Mouse (Mus musculus) erythroblast, embryonic 14.5 days (primary cell): ENCODE data around the gene Atg7. TPM values are rescaled to one million over a fixed set of nuclear protein-coding genes. Genes with fewer than 3 reads are reported as not detected.

ENCODE experiments used
- H3K27me3 ChIP-seq: 2 replicates; pipeline ENCODE4 v1.6.1; 2012; ENCODE audit warnings: inconsistent platforms; ENCODE audit not compliant: control insufficient read depth
- H3K36me3 ChIP-seq: 2 replicates; pipeline ENCODE4 v1.6.1; 2012; ENCODE audit warnings: mild to moderate bottlenecking, inconsistent platforms; ENCODE audit not compliant: control insufficient read depth
- H3K4me1 ChIP-seq: 2 replicates; pipeline ENCODE4 v1.6.1; 2012; ENCODE audit warnings: inconsistent platforms; ENCODE audit not compliant: control insufficient read depth
- H3K4me3 ChIP-seq: replicated peaks from 2 replicates; pipeline ENCODE3; 2012; ENCODE audit warnings: moderate library complexity, mild to moderate bottlenecking, inconsistent platforms
- H3K9me3 ChIP-seq: 2 replicates; pipeline ENCODE4 v1.6.1; 2012; ENCODE audit warnings: low read length, inconsistent platforms, mixed read lengths; ENCODE audit not compliant: control insufficient read depth
- GATA1 ChIP-seq: IDR thresholded peaks from 2 replicates; pipeline ENCODE4 v1.6.1; 2012; ENCODE audit warnings: low read length, inconsistent platforms, mixed read lengths
- TAL1 ChIP-seq: IDR thresholded peaks from 3 replicates; pipeline ENCODE4 v1.6.1; 2012; ENCODE audit warnings: low read length, inconsistent platforms, mixed read lengths
- polyA plus RNA-seq: library from polyadenylated mRNA; stranded (reverse); fragments of >175 nt; gene quantifications from 2 replicates; pipeline ENCODE4 v1.2.3, GENCODE M21; 2012

Gene Atg7
- polyA plus RNA-seq, 1 experiment = 6.0 TPM

GRCm38 (mm10) chr6:114737931-114738759 lies 95.2 kb downstream of the Atg7 start:
- no peak overlapping the region for H3K4me3 ChIP-seq
- no peak for TF ChIP-seq GATA1
- TF ChIP-seq TAL1 = no peak
- H3K9me3 ChIP-seq = no peaks in the 10 kb centered on the region
- H3K36me3 ChIP-seq = peaks cover 2% of the 10 kb centered on the region
- peaks cover 2% of the 10 kb centered on the region; the same call in 1 of the 2 replicates for H3K27me3 ChIP-seq
- no peaks in the 10 kb centered on the region for H3K4me1 ChIP-seq

DNA sequence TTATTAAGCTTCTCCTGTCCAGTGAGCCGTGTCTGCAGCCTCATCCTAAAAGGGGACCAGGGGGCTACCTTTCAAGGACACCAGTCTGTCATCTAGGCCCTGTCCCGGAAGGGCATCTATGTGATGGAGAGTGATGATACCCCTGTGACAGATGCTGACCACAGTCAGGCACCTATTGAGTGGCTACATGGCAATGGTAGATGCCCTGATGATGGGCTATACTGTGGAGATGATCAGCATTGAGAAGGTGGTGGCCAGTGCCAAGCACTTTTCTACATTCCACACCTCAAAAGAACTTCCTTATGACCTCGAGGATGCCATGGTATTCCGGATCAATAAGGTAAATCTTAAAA lies 95.8 kb downstream of the Atg7 start:
- H3K36me3 ChIP-seq = peaks cover 2% of the 10 kb centered on the region
- H3K9me3 ChIP-seq = no peaks in the 10 kb centered on the region
- no peak overlapping the region for H3K4me3 ChIP-seq
- no peak for TF ChIP-seq TAL1
- TF ChIP-seq GATA1 = no peak
- H3K27me3 ChIP-seq = peaks cover 2% of the 10 kb centered on the region; the same call in 1 of the 2 replicates
- H3K4me1 ChIP-seq = no peaks in the 10 kb centered on the region

DNA sequence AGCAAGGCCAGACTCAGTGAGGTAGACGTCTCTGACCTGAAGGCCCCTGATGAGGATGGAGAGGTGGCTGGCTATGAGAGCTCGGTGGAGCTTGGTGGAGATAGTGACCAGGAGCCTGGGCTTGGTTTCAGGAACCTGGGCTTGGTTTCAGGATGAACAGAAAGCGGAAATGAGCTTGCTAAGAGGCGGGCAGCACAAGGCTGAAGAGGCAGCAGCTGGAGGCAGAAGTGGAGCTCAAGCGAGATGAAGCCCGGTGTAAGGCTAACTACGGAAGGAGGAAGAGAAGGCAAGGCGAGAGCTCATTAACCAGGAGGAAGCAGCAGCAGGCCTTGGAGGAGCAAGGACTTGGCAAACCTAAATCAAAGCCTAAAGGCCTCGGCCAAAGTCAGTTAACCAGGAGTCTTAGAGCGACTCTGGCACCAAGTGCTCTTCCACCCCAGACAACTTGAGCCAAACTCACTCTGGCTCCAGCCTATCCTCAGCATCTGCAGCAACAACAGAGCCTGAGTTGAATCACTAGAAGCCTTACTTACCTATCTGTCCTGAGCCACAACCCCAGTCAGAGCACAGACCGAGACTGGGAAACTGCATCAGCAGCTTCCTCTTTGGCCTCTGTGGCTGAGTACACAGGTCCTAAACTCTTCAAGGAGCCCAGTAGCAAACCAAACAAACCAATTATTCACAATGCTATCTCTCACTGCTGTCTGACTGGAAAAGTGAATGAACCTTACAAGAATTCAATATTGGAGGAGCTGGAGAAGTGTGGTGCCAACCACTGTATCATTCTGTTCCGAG lies 99.5 kb downstream of the Atg7 start:
- Histone ChIP-seq H3K9me3 (no peaks in the 10 kb centered on the region), H3K36me3 (peaks cover 2% of the 10 kb centered on the region)
- TF ChIP-seq TAL1 = no peak
- no peak for TF ChIP-seq GATA1

GRCm38 (mm10) chr6:114743126-114743525 lies 100.2 kb downstream of the Atg7 start:
- 0 out of 2 replicates have a peak, but pooled peaks cover 2% of the 10 kb centered on the region for H3K27me3 ChIP-seq
- peaks cover 2% of the 10 kb centered on the region for H3K36me3 ChIP-seq
- H3K9me3 ChIP-seq = no peaks in the 10 kb centered on the region
- no peak overlapping the region for H3K4me3 ChIP-seq
- TF ChIP-seq GATA1 = no peak
- no peak for TF ChIP-seq TAL1
- no peaks in the 10 kb centered on the region for H3K4me1 ChIP-seq

More for the DNA sequence above, 99.5 kb downstream of the Atg7 start:
- H3K4me1 ChIP-seq = no peaks in the 10 kb centered on the region
- H3K27me3 ChIP-seq = peaks cover 2% of the 10 kb centered on the region; the same call in 1 of the 2 replicates
- H3K4me3 ChIP-seq = no peak overlapping the region

DNA sequence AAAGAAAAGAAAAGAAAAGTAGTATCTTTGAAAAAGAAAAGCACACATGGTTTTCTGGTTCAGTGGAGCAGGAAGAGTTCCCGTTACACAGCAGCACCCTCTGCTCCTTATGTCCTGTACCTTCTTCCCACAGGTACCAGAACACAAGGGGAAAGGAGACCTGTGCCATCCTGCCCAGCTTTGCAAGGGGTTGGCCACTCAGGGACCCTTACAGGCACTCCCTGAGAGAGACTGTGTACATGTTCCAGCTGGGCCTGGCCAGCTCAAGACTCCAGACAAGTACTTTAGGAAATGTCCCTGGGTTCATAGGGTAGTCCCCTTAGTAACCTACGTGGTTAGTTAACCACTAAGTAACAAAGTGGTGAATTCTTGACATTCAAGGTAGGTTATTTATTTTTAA lies 100.9 kb downstream of the Atg7 start:
- no peaks in the 10 kb centered on the region for H3K4me1 ChIP-seq
- no peak overlapping the region for H3K4me3 ChIP-seq
- H3K9me3 ChIP-seq = no peaks in the 10 kb centered on the region
- H3K36me3 ChIP-seq = no peaks in the 10 kb centered on the region
- no peaks in the 10 kb centered on the region for H3K27me3 ChIP-seq
- TF ChIP-seq TAL1 = no peak
- TF ChIP-seq GATA1 = no peak

GRCm38 (mm10) chr6:114746439-114746974 lies 103.6 kb downstream of the Atg7 start:
- Histone ChIP-seq H3K4me1 (no peaks in the 10 kb centered on the region), H3K4me3 (no peak overlapping the region), H3K36me3 (no peaks in the 10 kb centered on the region), H3K27me3 (no peaks in the 10 kb centered on the region), H3K9me3 (no peaks in the 10 kb centered on the region)
- TF ChIP-seq GATA1 (no peak), TAL1 (no peak)

DNA sequence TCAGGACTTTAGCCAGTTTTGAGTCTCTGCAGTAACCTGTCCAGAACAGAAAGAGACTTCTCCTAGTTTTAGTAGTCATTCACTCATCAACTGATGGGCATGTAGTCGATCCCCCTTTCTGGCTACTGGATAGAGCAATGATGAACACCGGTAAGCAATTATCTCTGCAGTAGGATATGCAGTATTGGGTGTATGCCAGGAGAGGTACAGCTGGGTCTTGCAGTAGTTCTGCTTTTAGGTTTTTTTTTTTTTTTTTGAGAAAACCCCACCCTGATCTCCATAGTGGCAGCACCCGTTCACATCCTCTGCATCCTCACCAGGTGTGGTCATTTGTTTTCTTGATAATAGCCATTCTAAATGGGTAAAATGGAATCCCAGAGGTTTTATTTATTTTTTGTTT lies 105.5 kb downstream of the Atg7 start:
- no peaks in the 10 kb centered on the region for H3K27me3 ChIP-seq
- no peak for TF ChIP-seq TAL1
- no peak for TF ChIP-seq GATA1
- H3K9me3 ChIP-seq = no peaks in the 10 kb centered on the region

GRCm38 (mm10) chr6:114748882-114749281 lies 106.0 kb downstream of the Atg7 start:
- no peaks in the 10 kb centered on the region for H3K9me3 ChIP-seq
- no peaks in the 10 kb centered on the region for H3K36me3 ChIP-seq
- H3K4me1 ChIP-seq = no peaks in the 10 kb centered on the region
- H3K4me3 ChIP-seq = no peak overlapping the region
- no peaks in the 10 kb centered on the region for H3K27me3 ChIP-seq
- TF ChIP-seq TAL1 (no peak), GATA1 (no peak)

More for the DNA sequence above, 105.5 kb downstream of the Atg7 start:
- H3K36me3 ChIP-seq = no peaks in the 10 kb centered on the region
- H3K4me3 ChIP-seq = no peak overlapping the region
- no peaks in the 10 kb centered on the region for H3K4me1 ChIP-seq

GRCm38 (mm10) chr6:114758795-114759194 lies 115.9 kb downstream of the Atg7 start:
- Histone ChIP-seq H3K4me1 (no peaks in the 10 kb centered on the region), H3K9me3 (no peaks in the 10 kb centered on the region), H3K36me3 (no peaks in the 10 kb centered on the region), H3K4me3 (no peak overlapping the region), H3K27me3 (no peaks in the 10 kb centered on the region)
- TF ChIP-seq TAL1 (no peak), GATA1 (no peak)
